Comparison of ENCODE assay signal across 8 mouse cellular contexts in the genomic region with DNA sequence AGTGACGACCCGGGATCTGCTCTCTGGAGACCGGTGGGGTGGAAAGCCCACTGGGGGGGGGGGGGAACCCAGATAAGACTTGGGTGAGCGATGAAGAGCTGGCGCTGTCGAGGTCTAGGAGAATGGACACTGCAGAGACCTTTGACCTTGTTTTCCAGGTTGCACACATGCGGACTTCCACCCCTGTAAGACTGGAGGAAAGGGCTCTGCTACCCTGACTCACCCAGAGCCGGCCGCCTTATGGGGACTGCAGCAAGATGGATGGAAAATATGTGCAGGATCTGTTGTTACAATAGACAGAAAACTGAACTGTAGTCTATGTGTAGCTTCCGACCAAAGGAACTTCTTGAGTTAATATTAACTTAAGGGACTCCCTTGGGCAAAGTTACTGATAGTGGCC. TPM values are rescaled to one million over a fixed set of nuclear protein-coding genes. Genes with fewer than 3 reads are reported as not detected.
DNase-seq lines count a peak whose midpoint lies in the region; ATAC-seq and TF ChIP-seq lines count a peak whose summit lies in the region.

No protein-coding gene starts in this region.

- H3K36me3 ChIP-seq in forebrain, embryonic 15.5 days: no peaks in the 10 kb centered on the region
- H3K36me3 ChIP-seq in liver, embryonic 15.5 days (replicated peaks): peaks cover 6% of the 10 kb centered on the region

- intact Hi-C loops in gastrocnemius, postnatal 36 days (cut with DNase I): no loop called here

- no peak for TF ChIP-seq POLR2A in lung, adult 2 months (IDR thresholded peaks at IDR 0.05; ENCODE audit: borderline replicate concordance, extremely low read depth, low read depth, low read length)
- TF ChIP-seq POLR2A in bone marrow, adult 2 months (IDR thresholded peaks at IDR 0.05; ENCODE audit: borderline replicate concordance, control insufficient read depth, low read depth, low read length): no peak

- peak overlapping the region; percentile 95 for H3K9ac ChIP-seq in forebrain, embryonic 15.5 days (replicated peaks)
- peak overlapping the region; percentile 99 for H3K9ac ChIP-seq in liver, embryonic 15.5 days

- no peak for DNase-seq in lung, adult 2 months
- DNase-seq in lung, postnatal 4 days: no peak
- no peak for DNase-seq in gastrocnemius, postnatal 36 days
- no peak for DNase-seq in adrenal gland, postnatal 10 days
- no peak for DNase-seq in spleen, adult 12 weeks (ENCODE audit: low spot score)

- H3K4me1 ChIP-seq in lung, adult 2 months (ENCODE audit: control insufficient read depth, insufficient read depth, low read length): peaks cover 8% of the 10 kb centered on the region
- no peaks in the 10 kb centered on the region; the same call in 1 of the 2 replicates for H3K4me1 ChIP-seq in bone marrow, adult 2 months (ENCODE audit: control insufficient read depth, insufficient read depth, low read length)
- peaks cover 28% of the 10 kb centered on the region for H3K4me1 ChIP-seq in forebrain, embryonic 15.5 days
- peaks cover 38% of the 10 kb centered on the region for H3K4me1 ChIP-seq in liver, embryonic 15.5 days (replicated peaks)

- H3K27ac ChIP-seq in bone marrow, adult 2 months (ENCODE audit: control insufficient read depth, insufficient read depth, low read depth, low read length, poor library complexity): peak overlapping the region; percentile 96
- H3K27ac ChIP-seq in forebrain, embryonic 15.5 days (replicated peaks): peak overlapping the region; percentile 99
- peak overlapping the region; percentile 100 for H3K27ac ChIP-seq in liver, embryonic 15.5 days (replicated peaks)

- peak; percentile 28 for ATAC-seq in forebrain, embryonic 15.5 days (replicated peaks)
- peak; percentile 30 for ATAC-seq in liver, embryonic 15.5 days (ENCODE audit: insufficient read depth)

- whole genome bisulfite sequencing in lung, adult 2 months: 0% methylated on average over 10 of the region's 10 CpGs
- WGBS in bone marrow, adult 2 months: under 1% methylated on average over 10 of the region's 10 CpGs
- 0% methylated on average over 10 of the region's 10 CpGs for WGBS in forebrain, embryonic 15.5 days
- whole genome bisulfite sequencing in liver, embryonic 15.5 days (ENCODE audit: insufficient replicate concordance): under 1% methylated on average over 10 of the region's 10 CpGs

- H3K4me2 ChIP-seq in forebrain, embryonic 15.5 days (replicated peaks): peak overlapping the region; percentile 55
- peak overlapping the region; percentile 78 for H3K4me2 ChIP-seq in liver, embryonic 15.5 days

- H3K9me3 ChIP-seq in forebrain, embryonic 15.5 days: no peaks in the 10 kb centered on the region
- H3K9me3 ChIP-seq in liver, embryonic 15.5 days (replicated peaks): no peaks in the 10 kb centered on the region

- TF ChIP-seq CTCF in lung, adult 2 months (IDR thresholded peaks at IDR 0.05; ENCODE audit: insufficient read depth, low read length): no peak
- no peak for TF ChIP-seq CTCF in bone marrow, adult 2 months (IDR thresholded peaks at IDR 0.05; ENCODE audit: control insufficient read depth, insufficient read depth, low read length)

- H3K27me3 ChIP-seq in forebrain, embryonic 15.5 days: no peaks in the 10 kb centered on the region
- no peaks in the 10 kb centered on the region for H3K27me3 ChIP-seq in liver, embryonic 15.5 days

- peak overlapping the region; percentile 75 for H3K4me3 ChIP-seq in lung, adult 2 months (replicated peaks; ENCODE audit: extremely low read depth, low read depth, low read length)
- H3K4me3 ChIP-seq in bone marrow, adult 2 months (replicated peaks; ENCODE audit: control insufficient read depth, low read depth, low read length): peak overlapping the region; percentile 87
- peak overlapping the region; percentile 96 for H3K4me3 ChIP-seq in forebrain, embryonic 15.5 days
- peak overlapping the region; percentile 92 for H3K4me3 ChIP-seq in liver, embryonic 15.5 days (replicated peaks)

RNA-seq across cellular contexts. Expression of gene Ggnbp2, which starts 0.4 kb away (rescaled TPM):
- 28.1 and 42.2 TPM in 2 replicates for polyA plus RNA-seq in lung, adult 2 months (2012; rRNA removed)
- 67.9 and 113 TPM in 2 replicates for polyA plus RNA-seq in bone marrow, adult 2 months (2011; ENCODE audit: insufficient read depth, insufficient read length, low replicate concordance, missing spikeins)
- 72.0 and 73.8 TPM in 2 replicates for polyA plus RNA-seq in forebrain, embryonic 15.5 days (2015; fragmentation: Nextera tagmentation; extraction: Ambion mirVana)
- 55.4 and 56.1 TPM in 2 replicates for polyA plus RNA-seq in liver, embryonic 15.5 days (2015; fragmentation: Nextera tagmentation; extraction: Ambion mirVana)
- total RNA-seq in gastrocnemius, postnatal 36 days (2021): 10 to 100 TPM; 30.6 to 40.6 TPM
- 10 to 100 TPM; 65.3 to 75.2 TPM for total RNA-seq in adrenal gland, postnatal 10 days (2021)

RNA-seq across cellular contexts. Expression of gene Myo19, which starts 8.9 kb away (rescaled TPM):
- 6.9 and 8.0 TPM in 2 replicates for polyA plus RNA-seq in lung, adult 2 months (2012; rRNA removed)
- 4.3 and 8.1 TPM in 2 replicates for polyA plus RNA-seq in bone marrow, adult 2 months (2011; ENCODE audit: insufficient read depth, insufficient read length, low replicate concordance, missing spikeins)
- 4.7 and 6.9 TPM in 2 replicates for polyA plus RNA-seq in forebrain, embryonic 15.5 days (2015; fragmentation: Nextera tagmentation; extraction: Ambion mirVana)
- polyA plus RNA-seq in liver, embryonic 15.5 days (2015; fragmentation: Nextera tagmentation; extraction: Ambion mirVana): 3.4 and 3.8 TPM in 2 replicates
- total RNA-seq in gastrocnemius, postnatal 36 days (2021): 1 to 10 TPM; 1.9 to 3.6 TPM
- total RNA-seq in adrenal gland, postnatal 10 days (2021): 10 to 100 TPM; 16.6 to 20.0 TPM

RNA-seq across cellular contexts. Expression of gene Pigw, which starts 9.0 kb away (rescaled TPM):
- polyA plus RNA-seq in lung, adult 2 months (2012; rRNA removed): 1.1 and 2.3 TPM in 2 replicates
- 2.7 and 2.9 TPM in 2 replicates for polyA plus RNA-seq in bone marrow, adult 2 months (2011; ENCODE audit: insufficient read depth, insufficient read length, low replicate concordance, missing spikeins)
- polyA plus RNA-seq in forebrain, embryonic 15.5 days (2015; fragmentation: Nextera tagmentation; extraction: Ambion mirVana): 2.3 and 3.4 TPM in 2 replicates
- 1.2 and 1.6 TPM in 2 replicates for polyA plus RNA-seq in liver, embryonic 15.5 days (2015; fragmentation: Nextera tagmentation; extraction: Ambion mirVana)
- 1 to 10 TPM; 4.0 to 5.5 TPM for total RNA-seq in gastrocnemius, postnatal 36 days (2021)
- total RNA-seq in adrenal gland, postnatal 10 days (2021): 1 to 10 TPM; 7.1 to 8.3 TPM

RNA-seq across cellular contexts. Expression of gene Dhrs11, which starts 42.3 kb away (rescaled TPM):
- polyA plus RNA-seq in lung, adult 2 months (2012; rRNA removed): 19.5 and 21.3 TPM in 2 replicates
- polyA plus RNA-seq in bone marrow, adult 2 months (2011; ENCODE audit: insufficient read depth, insufficient read length, low replicate concordance, missing spikeins): 144 and 158 TPM in 2 replicates
- 4.4 and 4.7 TPM in 2 replicates for polyA plus RNA-seq in forebrain, embryonic 15.5 days (2015; fragmentation: Nextera tagmentation; extraction: Ambion mirVana)
- polyA plus RNA-seq in liver, embryonic 15.5 days (2015; fragmentation: Nextera tagmentation; extraction: Ambion mirVana): 246 and 274 TPM in 2 replicates
- 10 to 100 TPM; 30.6 to 33.4 TPM for total RNA-seq in gastrocnemius, postnatal 36 days (2021)
- total RNA-seq in adrenal gland, postnatal 10 days (2021): 10 to 100 TPM; 40.8 to 45.8 TPM

RNA-seq across cellular contexts. Expression of gene Znhit3, which starts 45.1 kb away (rescaled TPM):
- 6.5 and 7.7 TPM in 2 replicates for polyA plus RNA-seq in lung, adult 2 months (2012; rRNA removed)
- polyA plus RNA-seq in bone marrow, adult 2 months (2011; ENCODE audit: insufficient read depth, insufficient read length, low replicate concordance, missing spikeins): 11.3 and 24.5 TPM in 2 replicates
- 61.7 and 67.8 TPM in 2 replicates for polyA plus RNA-seq in forebrain, embryonic 15.5 days (2015; fragmentation: Nextera tagmentation; extraction: Ambion mirVana)
- polyA plus RNA-seq in liver, embryonic 15.5 days (2015; fragmentation: Nextera tagmentation; extraction: Ambion mirVana): 33.3 and 34.8 TPM in 2 replicates
- total RNA-seq in gastrocnemius, postnatal 36 days (2021): 10 to 100 TPM; 11.7 to 12.8 TPM
- 10 to 100 TPM; 10.8 TPM for total RNA-seq in adrenal gland, postnatal 10 days (2021)
